Mouse (Mus musculus) forebrain, postnatal 0 days (tissue): ENCODE measurements at regions not wholly inside any gene's neighbourhood (a gene's known extent, or its start where the extent isn't known, plus 50 kb on each side); places are given as distances from the start of the nearest gene placed in this dataset.

Experiments used
- ATAC-seq: fragments of 200-750 bp; cut with Nextera tagmentation; 2 replicates; pipeline ENCODE4 v1.8.0; 2017; ENCODE audit warnings: mild to moderate bottlenecking, moderate library complexity
- DNase-seq: peaks from one replicate; pipeline ENCODE4 v3.0.0-alpha.2; 2015
- H3K27ac ChIP-seq: fragments of 300-500 bp; sonication (generic); 2 replicates; pipeline ENCODE4 v1.5.1; 2014; ENCODE audit warnings: low read depth, mild to moderate bottlenecking, antibody characterized with exemption, low read length, moderate library complexity, mixed read lengths
- H3K27me3 ChIP-seq: fragments of 300-500 bp; sonication (generic); 2 replicates; pipeline ENCODE4 v1.6.1; 2014; ENCODE audit warnings: mild to moderate bottlenecking, low read length, mixed read lengths; ENCODE audit not compliant: insufficient read depth
- H3K36me3 ChIP-seq: fragments of 300-500 bp; sonication (generic); 2 replicates; pipeline ENCODE4 v1.6.1; 2014; ENCODE audit warnings: mild to moderate bottlenecking, moderate library complexity; ENCODE audit not compliant: insufficient read depth
- H3K4me1 ChIP-seq: fragments of 300-500 bp; sonication (generic); 2 replicates; pipeline ENCODE4 v1.6.1; 2014; ENCODE audit warnings: antibody characterized with exemption; ENCODE audit not compliant: insufficient read depth
- H3K4me2 ChIP-seq: fragments of 300-500 bp; sonication (generic); 2 replicates; pipeline ENCODE4 v1.6.1; 2014; ENCODE audit warnings: low read depth, mild to moderate bottlenecking, moderate library complexity
- H3K4me3 ChIP-seq: fragments of 300-500 bp; sonication (generic); 2 replicates; pipeline ENCODE4 v1.5.1; 2014; ENCODE audit warnings: low read depth, low read length, mixed read lengths
- H3K9ac ChIP-seq: fragments of 300-500 bp; sonication (generic); 2 replicates; pipeline ENCODE4 v1.6.1; 2014; ENCODE audit warnings: mild to moderate bottlenecking
- H3K9me3 ChIP-seq: fragments of 300-500 bp; sonication (generic); 2 replicates; pipeline ENCODE4 v1.6.1; 2016; ENCODE audit warnings: low read length
- CTCF ChIP-seq: sonication (generic); IDR thresholded peaks from 2 replicates; pipeline ENCODE4 v1.5.1; 2016; ENCODE audit warnings: antibody characterized with exemption, control low read depth, low read depth
- WGBS: fragments of 180-500 bp; shearing (Covaris S2); extraction: QIAGEN DNeasy Blood & Tissue Kit; methylation state at CpG from one replicate; pipeline ENCODE4 v1.1.7; 2014; 5-methylcytosine and 5-hydroxymethylcytosine counted together

GRCm38 (mm10) chr13:90473041-90473825 is 383.8 kb upstream of the Xrcc4 start:
- no peak overlapping the region for H3K9ac ChIP-seq
- 77% methylated on average over 8 of the region's 8 CpGs for WGBS
- ATAC-seq: no peak
- no peaks in the 10 kb centered on the region for H3K27me3 ChIP-seq
- no peak overlapping the region for H3K4me2 ChIP-seq
- H3K27ac ChIP-seq: no peak overlapping the region
- TF ChIP-seq CTCF: no peak
- no peak overlapping the region for H3K4me3 ChIP-seq
- H3K9me3 ChIP-seq: no peaks in the 10 kb centered on the region
- no peaks in the 10 kb centered on the region for H3K4me1 ChIP-seq
- H3K36me3 ChIP-seq: no peaks in the 10 kb centered on the region
- no peak for DNase-seq

GRCm38 (mm10) chr13:90466096-90466495 is 376.7 kb upstream of the Xrcc4 start:
- Histone ChIP-seq H3K4me3 (no peak overlapping the region), H3K4me1 (no peaks in the 10 kb centered on the region), H3K27me3 (no peaks in the 10 kb centered on the region), H3K9me3 (no peaks in the 10 kb centered on the region), H3K36me3 (no peaks in the 10 kb centered on the region), H3K9ac (no peak overlapping the region), H3K4me2 (no peak overlapping the region), H3K27ac (no peak overlapping the region)
- ATAC-seq (no peak), DNase-seq (no peak)
- TF ChIP-seq CTCF: no peak
- 56% methylated on average over 5 of the region's 5 CpGs for WGBS

- no peaks in the 10 kb centered on the region for H3K27me3 ChIP-seq
- H3K4me3 ChIP-seq: no peak overlapping the region
- no peak for TF ChIP-seq CTCF
- 91% methylated on average over 2 of the region's 2 CpGs for WGBS
- no peak overlapping the region for H3K27ac ChIP-seq
- no peak overlapping the region for H3K9ac ChIP-seq
- ATAC-seq (no peak), DNase-seq (no peak)
- H3K4me1 ChIP-seq: no peaks in the 10 kb centered on the region
- H3K4me2 ChIP-seq: no peak overlapping the region
- H3K9me3 ChIP-seq: no peaks in the 10 kb centered on the region
- no peaks in the 10 kb centered on the region for H3K36me3 ChIP-seq
These were observed 374.6 kb upstream of the Xrcc4 start for GRCm38 (mm10) chr13:90464051-90464450.

- H3K9ac ChIP-seq: no peak overlapping the region
- no peak for DNase-seq
- TF ChIP-seq CTCF: no peak
- no peak overlapping the region for H3K27ac ChIP-seq
- H3K4me1 ChIP-seq: no peaks in the 10 kb centered on the region
- 80% methylated on average over 2 of the region's 2 CpGs for WGBS
- no peaks in the 10 kb centered on the region for H3K9me3 ChIP-seq
- H3K4me2 ChIP-seq: no peak overlapping the region
- ATAC-seq: no peak
- no peaks in the 10 kb centered on the region for H3K36me3 ChIP-seq
- no peaks in the 10 kb centered on the region for H3K27me3 ChIP-seq
- H3K4me3 ChIP-seq: no peak overlapping the region
These were observed 374.0 kb upstream of the Xrcc4 start for GRCm38 (mm10) chr13:90463381-90463780.

GRCm38 (mm10) chr13:90454631-90455030 is 365.2 kb upstream of the Xrcc4 start:
- Histone ChIP-seq H3K4me3 (no peak overlapping the region), H3K36me3 (no peaks in the 10 kb centered on the region), H3K9ac (no peak overlapping the region), H3K9me3 (no peaks in the 10 kb centered on the region), H3K4me1 (no peaks in the 10 kb centered on the region), H3K27ac (no peak overlapping the region), H3K27me3 (no peaks in the 10 kb centered on the region), H3K4me2 (no peak overlapping the region)
- ATAC-seq: no peak
- no peak for TF ChIP-seq CTCF
- DNase-seq: no peak

GRCm38 (mm10) chr13:90426901-90427300 is 337.5 kb upstream of the Xrcc4 start:
- Histone ChIP-seq H3K4me2 (no peak overlapping the region), H3K9ac (no peak overlapping the region), H3K9me3 (no peaks in the 10 kb centered on the region), H3K27ac (no peak overlapping the region), H3K36me3 (no peaks in the 10 kb centered on the region), H3K4me1 (no peaks in the 10 kb centered on the region), H3K27me3 (no peaks in the 10 kb centered on the region), H3K4me3 (no peak overlapping the region)
- DNase-seq: no peak
- 96% methylated on average over 3 of the region's 3 CpGs for WGBS
- ATAC-seq: no peak
- no peak for TF ChIP-seq CTCF

- H3K9ac ChIP-seq: no peak overlapping the region
- H3K4me3 ChIP-seq: no peak overlapping the region
- H3K36me3 ChIP-seq: no peaks in the 10 kb centered on the region
- no peak overlapping the region for H3K27ac ChIP-seq
- H3K4me2 ChIP-seq: no peak overlapping the region
- no peaks in the 10 kb centered on the region for H3K9me3 ChIP-seq
- ATAC-seq (no peak), DNase-seq (no peak)
- no peak for TF ChIP-seq CTCF
- H3K27me3 ChIP-seq: no peaks in the 10 kb centered on the region
- 0 out of 2 replicates have a peak, but pooled peaks cover 4% of the 10 kb centered on the region for H3K4me1 ChIP-seq
- WGBS: 73% methylated on average over 1 of the region's 1 CpGs
These were observed 336.0 kb upstream of the Xrcc4 start for GRCm38 (mm10) chr13:90425379-90425778.
